Mouse (Mus musculus) limb, embryonic 10.5 days (tissue): ENCODE data around the gene Nit1. TPM values are rescaled to one million over a fixed set of nuclear protein-coding genes. Genes with fewer than 3 reads are reported as not detected.

Source experiments
- DNase-seq: peaks from one replicate; pipeline ENCODE4 v3.0.0-alpha.2; 2017; ENCODE audit warnings: low spot score
- H3K27ac ChIP-seq: fragments of 300-500 bp; sonication (generic); 2 replicates; pipeline ENCODE4 v1.5.1; 2016; ENCODE audit warnings: mild to moderate bottlenecking
- H3K27me3 ChIP-seq: fragments of 300-500 bp; sonication (generic); 2 replicates; pipeline ENCODE4 v1.6.1; 2016; ENCODE audit warnings: low read depth, mild to moderate bottlenecking; ENCODE audit not compliant: poor library complexity, severe bottlenecking
- H3K36me3 ChIP-seq: fragments of 300-500 bp; sonication (generic); 2 replicates; pipeline ENCODE4 v1.6.1; 2016; ENCODE audit warnings: mild to moderate bottlenecking, moderate library complexity
- H3K4me1 ChIP-seq: fragments of 300-500 bp; sonication (generic); 2 replicates; pipeline ENCODE4 v1.6.1; 2016
- H3K4me3 ChIP-seq: fragments of 300-500 bp; sonication (generic); 2 replicates; pipeline ENCODE4 v1.5.1; 2016; ENCODE audit warnings: mild to moderate bottlenecking, moderate library complexity
- H3K9me3 ChIP-seq: fragments of 300-500 bp; sonication (generic); replicated peaks from 2 replicates; pipeline ENCODE4 v1.6.1; 2016; ENCODE audit warnings: mild to moderate bottlenecking
- WGBS: fragments of 180-500 bp; shearing (Covaris S2); methylation state at CpG from one replicate; pipeline ENCODE4 v1.1.7; 2016; 5-methylcytosine and 5-hydroxymethylcytosine counted together
- polyA plus RNA-seq: library from polyadenylated mRNA; unstranded; fragments of >200 nt; fragmentation: Nextera tagmentation; extraction: Ambion mirVana; gene quantifications from 2 replicates; pipeline ENCODE4 v1.2.1, GENCODE M21; 2016

Gene Nit1
- polyA plus RNA-seq: 32.8 and 36.3 TPM in 2 replicates

- H3K9me3 ChIP-seq: peaks cover 5% of the 10 kb centered on the region; the same call in 1 of the 2 replicates
- peak within 1 kb of the TSS; percentile 87 for H3K4me3 ChIP-seq
- peak within 1 kb of the TSS; percentile 88 for H3K27ac ChIP-seq
- H3K27me3 ChIP-seq: no peaks in the 10 kb centered on the region
- peaks cover 17% of the 10 kb centered on the region for H3K4me1 ChIP-seq
- WGBS: 1% methylated on average over 53 of the region's 53 CpGs
- peak; percentile 98 for DNase-seq
- peaks cover 54% of the 10 kb centered on the region for H3K36me3 ChIP-seq
Measured at GRCm38 (mm10) chr1:171345225-171346094, at the start of gene Nit1, which contains the start of gene Pfdn2. Nit1 (minus strand) TSS chr1:171345646. Pfdn2 (plus strand) TSS chr1:171345670.

GRCm38 (mm10) chr1:171390101-171390500 lies 44.7 kb upstream of the Nit1 start:
- Histone ChIP-seq H3K4me1 (peaks cover 27% of the 10 kb centered on the region), H3K4me3 (no peak overlapping the region), H3K36me3 (no peaks in the 10 kb centered on the region), H3K27me3 (peaks cover 3% of the 10 kb centered on the region; the same call in 1 of the 2 replicates), H3K27ac (no peak overlapping the region), H3K9me3 (no peaks in the 10 kb centered on the region)
- DNase-seq: no peak
- WGBS: 76% methylated on average over 4 of the region's 4 CpGs

- H3K27ac ChIP-seq: peak within 1 kb of the TSS; percentile 21; the same call in 1 of the 2 replicates
- DNase-seq: no peak
- H3K27me3 ChIP-seq: peaks cover 11% of the 10 kb centered on the region; the same call in 1 of the 2 replicates
- no peak within 1 kb of the TSS for H3K4me3 ChIP-seq
- H3K4me1 ChIP-seq: peaks cover 27% of the 10 kb centered on the region
- 84% methylated on average over 15 of the region's 15 CpGs for WGBS
- no peaks in the 10 kb centered on the region for H3K9me3 ChIP-seq
- H3K36me3 ChIP-seq: no peaks in the 10 kb centered on the region
Measured at GRCm38 (mm10) chr1:171388376-171389102, 43.1 kb upstream of the Nit1 start, which contains the start of gene Arhgap30. Arhgap30 (plus strand) TSS chr1:171388954.

DNA sequence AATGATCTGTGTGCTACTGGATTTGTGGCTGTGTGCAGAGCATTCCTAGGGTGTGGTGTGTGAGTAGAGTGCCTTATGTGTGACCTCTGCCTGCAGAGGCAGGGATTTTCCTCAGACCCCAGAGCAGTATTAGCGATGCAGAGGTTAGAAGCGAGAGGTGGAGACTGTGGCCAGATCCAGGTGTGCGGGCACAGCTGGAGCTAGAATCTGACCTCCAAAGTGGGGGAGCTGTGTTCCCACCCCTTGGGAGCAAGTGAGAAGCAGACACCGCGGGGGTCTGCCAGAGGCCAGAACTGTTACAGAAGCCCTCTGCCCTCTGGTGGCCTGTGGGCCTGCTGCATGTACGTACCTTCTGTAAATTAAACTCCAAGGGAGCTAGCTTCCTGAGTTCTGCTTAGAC lies 41.7 kb upstream of the Nit1 start:
- Histone ChIP-seq H3K4me3 (peak overlapping the region; percentile 15; the same call in 1 of the 2 replicates), H3K9me3 (no peaks in the 10 kb centered on the region), H3K36me3 (no peaks in the 10 kb centered on the region), H3K27ac (0 out of 2 replicates have a peak overlapping the region, but pooled peaks have one; percentile 46), H3K27me3 (peaks cover 18% of the 10 kb centered on the region; the same call in 1 of the 2 replicates), H3K4me1 (peaks cover 27% of the 10 kb centered on the region)
- WGBS: 17% methylated on average over 6 of the region's 6 CpGs
- DNase-seq: peak; percentile 64

- Histone ChIP-seq H3K27me3 (peaks cover 37% of the 10 kb centered on the region), H3K36me3 (no peaks in the 10 kb centered on the region), H3K4me1 (peaks cover 28% of the 10 kb centered on the region), H3K9me3 (no peaks in the 10 kb centered on the region), H3K4me3 (no peak overlapping the region), H3K27ac (no peak overlapping the region)
- no peak for DNase-seq
- 58% methylated on average over 9 of the region's 9 CpGs for WGBS
Measured at GRCm38 (mm10) chr1:171385171-171385570, 39.7 kb upstream of the Nit1 start.

GRCm38 (mm10) chr1:171384361-171384760 lies 38.9 kb upstream of the Nit1 start:
- Histone ChIP-seq H3K36me3 (no peaks in the 10 kb centered on the region), H3K4me3 (no peak overlapping the region), H3K4me1 (peaks cover 27% of the 10 kb centered on the region), H3K9me3 (no peaks in the 10 kb centered on the region), H3K27ac (no peak overlapping the region), H3K27me3 (peaks cover 45% of the 10 kb centered on the region)
- DNase-seq: no peak
- WGBS: 64% methylated on average over 9 of the region's 9 CpGs

GRCm38 (mm10) chr1:171382096-171382620 lies 36.7 kb upstream of the Nit1 start:
- DNase-seq: no peak
- WGBS: 86% methylated on average over 11 of the region's 11 CpGs
- peaks cover 16% of the 10 kb centered on the region for H3K4me1 ChIP-seq
- H3K36me3 ChIP-seq: no peaks in the 10 kb centered on the region
- H3K9me3 ChIP-seq: no peaks in the 10 kb centered on the region
- peaks cover 61% of the 10 kb centered on the region for H3K27me3 ChIP-seq
- H3K27ac ChIP-seq: no peak overlapping the region
- no peak overlapping the region for H3K4me3 ChIP-seq

DNA sequence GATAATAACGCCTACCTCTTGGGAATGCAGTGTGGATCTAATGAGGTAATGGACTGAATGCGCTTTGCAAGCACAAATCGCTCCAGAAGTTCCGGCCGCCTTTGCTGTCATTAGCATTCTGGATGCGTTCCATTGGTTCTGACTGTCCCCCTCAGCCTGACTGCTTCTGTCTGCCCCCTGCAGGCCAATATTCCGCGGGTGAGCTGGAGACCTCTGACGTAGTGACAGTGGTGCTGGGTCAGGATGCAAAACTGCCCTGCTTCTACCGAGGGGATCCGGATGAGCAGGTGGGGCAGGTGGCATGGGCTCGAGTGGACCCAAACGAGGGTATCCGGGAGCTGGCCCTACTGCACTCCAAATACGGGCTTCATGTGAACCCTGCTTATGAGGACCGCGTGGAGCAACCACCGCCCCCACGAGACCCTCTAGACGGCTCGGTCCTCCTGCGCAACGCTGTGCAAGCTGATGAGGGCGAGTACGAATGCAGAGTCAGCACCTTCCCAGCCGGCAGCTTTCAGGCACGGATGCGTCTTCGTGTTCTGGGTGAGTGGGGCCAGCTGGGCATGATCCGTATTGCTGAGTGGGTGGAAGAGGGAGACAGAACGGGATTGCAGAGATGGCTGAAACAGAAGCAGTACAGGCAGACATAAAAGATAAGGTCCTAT lies 34.6 kb upstream of the Nit1 start:
- H3K27me3 ChIP-seq: peaks cover 57% of the 10 kb centered on the region
- H3K27ac ChIP-seq: no peak overlapping the region
- WGBS: 8% methylated on average over 31 of the region's 31 CpGs
- peaks cover 11% of the 10 kb centered on the region for H3K4me1 ChIP-seq
- H3K4me3 ChIP-seq: peak overlapping the region; percentile 33
- H3K36me3 ChIP-seq: no peaks in the 10 kb centered on the region
- no peaks in the 10 kb centered on the region for H3K9me3 ChIP-seq
- DNase-seq: peak; percentile 68

DNA sequence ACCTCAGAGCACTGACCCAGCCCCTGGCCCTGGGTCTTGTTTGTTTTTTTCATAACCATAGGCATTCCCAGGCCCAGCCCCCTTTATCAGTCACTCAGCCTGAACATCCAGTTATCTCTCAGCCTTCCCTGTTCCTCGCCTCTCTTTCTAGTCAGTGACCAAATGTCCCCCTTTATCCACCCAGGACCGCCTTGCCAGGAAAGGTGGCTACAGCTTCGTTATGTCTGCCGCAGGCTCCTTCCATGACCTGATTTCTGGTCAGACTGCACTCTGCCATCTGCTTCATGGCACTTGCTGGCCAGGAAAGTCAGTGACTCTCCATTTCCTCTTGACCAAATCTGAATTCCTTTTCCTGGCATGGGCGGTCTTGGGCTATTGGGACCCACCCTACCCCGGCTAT lies 32.9 kb upstream of the Nit1 start:
- WGBS: 90% methylated on average over 6 of the region's 6 CpGs
- DNase-seq: no peak
- no peaks in the 10 kb centered on the region for H3K36me3 ChIP-seq
- peaks cover 21% of the 10 kb centered on the region for H3K4me1 ChIP-seq
- H3K9me3 ChIP-seq: no peaks in the 10 kb centered on the region
- peaks cover 50% of the 10 kb centered on the region for H3K27me3 ChIP-seq
- H3K4me3 ChIP-seq: no peak overlapping the region
- H3K27ac ChIP-seq: no peak overlapping the region

GRCm38 (mm10) chr1:171375646-171376097 lies 30.2 kb upstream of the Nit1 start:
- DNase-seq: no peak
- no peak overlapping the region for H3K27ac ChIP-seq
- H3K9me3 ChIP-seq: no peaks in the 10 kb centered on the region
- H3K4me1 ChIP-seq: peaks cover 27% of the 10 kb centered on the region
- no peaks in the 10 kb centered on the region for H3K36me3 ChIP-seq
- peaks cover 52% of the 10 kb centered on the region for H3K27me3 ChIP-seq
- no peak overlapping the region for H3K4me3 ChIP-seq
- 50% methylated on average over 9 of the region's 9 CpGs for WGBS

GRCm38 (mm10) chr1:171373946-171374345 lies 28.5 kb upstream of the Nit1 start:
- DNase-seq: no peak
- peaks cover 44% of the 10 kb centered on the region for H3K27me3 ChIP-seq
- no peak overlapping the region for H3K4me3 ChIP-seq
- 15% methylated on average over 4 of the region's 4 CpGs for WGBS
- H3K27ac ChIP-seq: peak overlapping the region; percentile 36; the same call in 1 of the 2 replicates
- H3K36me3 ChIP-seq: no peaks in the 10 kb centered on the region
- H3K4me1 ChIP-seq: peaks cover 27% of the 10 kb centered on the region
- H3K9me3 ChIP-seq: no peaks in the 10 kb centered on the region

- Histone ChIP-seq H3K9me3 (no peaks in the 10 kb centered on the region), H3K27me3 (peaks cover 34% of the 10 kb centered on the region; the same call in 1 of the 2 replicates), H3K27ac (no peak overlapping the region), H3K4me1 (peaks cover 27% of the 10 kb centered on the region), H3K4me3 (no peak overlapping the region), H3K36me3 (no peaks in the 10 kb centered on the region)
- DNase-seq: no peak
- WGBS: 51% methylated on average over 3 of the region's 3 CpGs
Measured at GRCm38 (mm10) chr1:171372880-171373279, 27.4 kb upstream of the Nit1 start.
